Mouse (Mus musculus) CH12.LX (cell line): ENCODE data around the gene Kcnn4.

Experiments used
- CTCF ChIP-seq, 2 experiments: IDR thresholded peaks in 1 of 2; conservative IDR thresholded peaks in 1 of 2; 2 replicates each; pipeline ENCODE4 v1.5.1; 2011 to 2012; ENCODE audit warnings: low read depth in 2 of 2, low read length in 2 of 2, improper control_type of control experiment in 1 of 2, inconsistent platforms in 1 of 2, mild to moderate bottlenecking in 1 of 2, moderate library complexity in 1 of 2
- MXI1 ChIP-seq: IDR thresholded peaks from 2 replicates; pipeline ENCODE4 v1.6.1; 2011; ENCODE audit warnings: mild to moderate bottlenecking, low read depth, low read length, improper control_type of control experiment
- POLR2A ChIP-seq: IDR thresholded peaks from 2 replicates; pipeline ENCODE4 v1.6.1; 2011; ENCODE audit warnings: low read depth, mild to moderate bottlenecking, improper control_type of control experiment, low read length
- UBTF ChIP-seq: IDR thresholded peaks from 2 replicates; pipeline ENCODE4 v1.6.1; 2012; ENCODE audit warnings: low read depth, mild to moderate bottlenecking, inconsistent platforms, low read length, improper control_type of control experiment, moderate library complexity
- ZC3H11A ChIP-seq: IDR thresholded peaks from 2 replicates; pipeline ENCODE4 v1.6.1; 2012; ENCODE audit warnings: low read depth, mild to moderate bottlenecking, inconsistent platforms, low read length, improper control_type of control experiment
- ZNF384 ChIP-seq: IDR thresholded peaks from 2 replicates; pipeline ENCODE4 v1.6.1; 2012; ENCODE audit warnings: low read depth, low read length, improper control_type of control experiment, inconsistent platforms

- TF ChIP-seq POLR2A: no peak
- no peak for TF ChIP-seq CTCF (conservative IDR thresholded peaks at IDR 0.05 in 1 of 2, IDR thresholded peaks at IDR 0.05 in 1 of 2; ENCODE audit: low read depth in 2 of 2, low read length in 2 of 2)
- no peak for TF ChIP-seq ZNF384
- TF ChIP-seq ZC3H11A: no peak
- TF ChIP-seq UBTF: no peak
- TF ChIP-seq MXI1: no peak
Observed at GRCm38 (mm10) chr7:24359269-24359668, 10.8 kb upstream of the Kcnn4 start.
